ENCODE assay signal across 8 mouse cellular contexts in genomic region chr2:93188020-93188760, GRCm38 (mm10). TPM values are rescaled to one million over a fixed set of nuclear protein-coding genes. Genes with fewer than 3 reads are reported as not detected.
DNase-seq lines count a peak whose midpoint lies in the region; ATAC-seq and TF ChIP-seq lines count a peak whose summit lies in the region.

No protein-coding gene starts in this region.

- intact Hi-C loops in heart, postnatal 10 days (cut with DNase I), result loop anchor here (2.0 to 5.0 kb wide), 2 partner anchors 46 to 119 kb away; no protein-coding TSS in a partner anchor

- TF ChIP-seq CTCF in bone marrow macrophage, adult 2 months (IDR thresholded peaks at IDR 0.05; ENCODE audit: low read depth, low read length), result no peak

- H3K27ac ChIP-seq in lung, embryonic 15.5 days, result peak overlapping the region; percentile 52
- no peak overlapping the region for H3K27ac ChIP-seq in bone marrow macrophage, adult 2 months (ENCODE audit: insufficient read depth, low read depth, low read length)
- H3K27ac ChIP-seq in liver, embryonic 12.5 days, result no peak overlapping the region

- H3K9ac ChIP-seq in lung, embryonic 15.5 days, result peak overlapping the region; percentile 64
- H3K9ac ChIP-seq in liver, embryonic 12.5 days, result peak overlapping the region; percentile 18

- TF ChIP-seq POLR2A in bone marrow macrophage, adult 2 months (IDR thresholded peaks at IDR 0.05; ENCODE audit: borderline replicate concordance, low read depth, low read length), result no peak

- under 1% methylated on average over 53 of the region's 53 CpGs for WGBS in lung, embryonic 15.5 days
- WGBS in liver, embryonic 12.5 days (ENCODE audit: insufficient replicate concordance), result under 1% methylated on average over 53 of the region's 53 CpGs

- DNase-seq in lung, postnatal 14 days, result no peak
- DNase-seq in heart, postnatal 10 days, result peak; percentile 45 to 58
- DNase-seq in retina, embryonic 14.5 days (ENCODE audit: low spot score), result peak; percentile 55
- no peak for DNase-seq in gastrocnemius, adult 8-10 months (ENCODE audit: low spot score in 2 of 2)

- peak overlapping the region; percentile 65 for H3K4me3 ChIP-seq in lung, embryonic 15.5 days
- peak overlapping the region; percentile 44 for H3K4me3 ChIP-seq in bone marrow macrophage, adult 2 months (ENCODE audit: insufficient read depth, low read length)
- peak overlapping the region; percentile 54 for H3K4me3 ChIP-seq in liver, embryonic 12.5 days

- H3K4me2 ChIP-seq in lung, embryonic 15.5 days, result peak overlapping the region; percentile 96
- H3K4me2 ChIP-seq in liver, embryonic 12.5 days, result peak overlapping the region; percentile 76

- ATAC-seq in lung, embryonic 15.5 days (ENCODE audit: borderline replicate concordance, extremely low read depth, low FRiP score, low TSS enrichment), result no peak
- ATAC-seq in liver, embryonic 12.5 days, result no peak
- ATAC-seq in megakaryocyte-erythroid progenitor cell, adult 5-6 weeks (replicated peaks; ENCODE audit: low FRiP score, low TSS enrichment, poor library complexity, severe bottlenecking), result no peak

- H3K4me1 ChIP-seq in lung, embryonic 15.5 days, result peaks cover 33% of the 10 kb centered on the region
- H3K4me1 ChIP-seq in bone marrow macrophage, adult 2 months (ENCODE audit: control insufficient read depth, insufficient read depth, low read length), result no peaks in the 10 kb centered on the region
- peaks cover 21% of the 10 kb centered on the region for H3K4me1 ChIP-seq in liver, embryonic 12.5 days

- no peaks in the 10 kb centered on the region for H3K36me3 ChIP-seq in lung, embryonic 15.5 days
- no peaks in the 10 kb centered on the region for H3K36me3 ChIP-seq in liver, embryonic 12.5 days

- H3K9me3 ChIP-seq in lung, embryonic 15.5 days, result no peaks in the 10 kb centered on the region
- H3K9me3 ChIP-seq in liver, embryonic 12.5 days (replicated peaks), result no peaks in the 10 kb centered on the region

- peaks cover 12% of the 10 kb centered on the region for H3K27me3 ChIP-seq in lung, embryonic 15.5 days
- peaks cover 89% of the 10 kb centered on the region for H3K27me3 ChIP-seq in liver, embryonic 12.5 days (replicated peaks)

RNA-seq across cellular contexts. Expression of gene Trp53i11, which starts 0.8 kb away (rescaled TPM):
- 24.9 and 29.7 TPM in 2 replicates for polyA plus RNA-seq in lung, embryonic 15.5 days (2015; fragmentation: Nextera tagmentation; extraction: Ambion mirVana)
- not detected in 2 replicates for polyA plus RNA-seq in bone marrow macrophage, adult 2 months (2012; ENCODE audit: insufficient read depth, insufficient read length, missing spikeins)
- 10 to 100 TPM; 77.4 to 80.7 TPM for total RNA-seq in heart, postnatal 10 days (2021)
- 2.6 and 3.2 TPM in 2 replicates for polyA plus RNA-seq in liver, embryonic 12.5 days (2016; fragmentation: Nextera tagmentation; extraction: Ambion mirVana)
- 4.0 and 18.1 TPM in 2 replicates for total RNA-seq in megakaryocyte-erythroid progenitor cell, adult 5-6 weeks (2014; fragmentation: Nextera tagmentation)
- total RNA-seq in megakaryocyte-erythroid progenitor cell, adult 5-6 weeks (2017), result 0.19 and 8.1 TPM in 2 replicates
- 1 to 10 TPM; 1.8 to 5.2 (median 3.3) TPM for total RNA-seq in gastrocnemius, adult 8-10 months (2022)

Comparison
In these comparisons a context has a peak if more than half of its experiments do, and no peak if none do; other contexts are left out.
1. DNase-seq: peak in heart, postnatal 10 days (2 of 2) and retina, embryonic 14.5 days (single experiment); none in lung, postnatal 14 days (single experiment) and gastrocnemius, adult 8-10 months (0 of 2).
2. RNA of gene Trp53i11, which starts 0.8 kb away (total RNA-seq): 77.4 to 80.7 TPM in heart, postnatal 10 days; 0.19 to 18.1 TPM in megakaryocyte-erythroid progenitor cell, adult 5-6 weeks and 1.8 to 5.2 TPM in gastrocnemius, adult 8-10 months; every median in the first group is over 4 times any median in the second.
3. Peak in every context shown above with its lines, with median percentiles within 50 percentile points of each other: H3K4me3 ChIP-seq.